Mouse (Mus musculus) neural tube, postnatal 0 days (tissue): ENCODE results near the gene Vps72. TPM values are rescaled to one million over a fixed set of nuclear protein-coding genes. Genes with fewer than 3 reads are reported as not detected.

Experiments used
- microRNA-seq: library from miRNA; unstranded; fragments of <30 nt; microRNA quantifications from one replicate; pipeline ENCODE4, GENCODE M21; 2016
- polyA plus RNA-seq: library from polyadenylated mRNA; unstranded; fragments of >200 nt; fragmentation: Nextera tagmentation; extraction: Ambion mirVana; gene quantifications from 2 replicates; pipeline ENCODE4 v1.2.1, GENCODE M21; 2015

The Vps72 gene
- polyA plus RNA-seq: 89.2 and 101 TPM in 2 replicates

GRCm38 (mm10) chr3:95110911-95111726 is at the start of gene Vps72:
Gene Vps72, plus strand, starts transcription at chr3:95111022.

GRCm38 (mm10) chr3:95106338-95107117 is 4.3 kb upstream of the Vps72 start, which contains the start of gene Pip5k1a:
Gene Pip5k1a, minus strand, starts transcription at chr3:95106930.

DNA sequence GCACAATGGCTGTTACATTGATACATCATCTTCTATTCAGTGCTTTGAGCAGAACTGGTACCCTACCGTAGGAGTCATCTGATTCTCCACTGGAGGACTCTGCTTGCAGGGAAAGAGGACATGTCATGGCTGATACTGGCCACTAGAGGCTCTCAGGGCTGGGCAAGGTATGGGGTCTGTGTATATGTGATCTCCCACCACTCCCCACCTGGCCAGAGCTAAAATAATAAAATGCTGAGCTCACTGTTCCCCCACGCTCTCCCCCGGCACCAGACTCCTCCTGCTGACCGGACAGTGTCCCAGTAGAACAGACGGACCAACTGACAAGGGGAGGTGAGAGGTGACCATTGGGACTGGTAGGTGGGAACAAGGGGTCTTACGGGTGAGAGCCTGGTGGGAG is 13.4 kb downstream of the Vps72 start, which contains the start of gene Tmod4:
Gene Tmod4, plus strand, starts transcription at position 231 of the 400 bp plus-strand sequence.

DNA sequence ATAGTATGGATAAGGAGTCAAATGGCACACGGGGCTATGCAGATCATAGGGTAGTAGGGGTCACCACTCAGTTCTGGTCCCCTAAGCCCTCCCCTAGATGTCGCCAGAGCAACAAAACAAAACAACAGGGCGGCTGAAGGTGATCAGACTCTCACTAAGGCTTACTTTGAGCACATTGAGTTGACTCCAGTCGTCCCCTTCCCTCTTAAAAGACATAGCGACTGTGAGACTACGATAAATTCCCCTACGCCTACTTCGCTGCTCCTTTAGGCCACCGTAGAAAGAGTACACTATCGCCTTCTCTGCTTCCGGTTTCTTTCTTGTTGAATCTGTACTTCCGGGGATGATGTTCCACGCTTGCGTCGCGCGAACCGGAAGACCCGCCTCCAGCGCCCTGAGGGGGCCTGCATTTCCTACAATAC is 22.9 kb downstream of the Vps72 start, which contains the start of the genes Scnm1 and Lysmd1:
Gene Scnm1, minus strand, starts transcription at position 332 of the 422 bp plus-strand sequence.
Gene Lysmd1, plus strand, starts transcription at position 409 of the 422 bp plus-strand sequence.

DNA sequence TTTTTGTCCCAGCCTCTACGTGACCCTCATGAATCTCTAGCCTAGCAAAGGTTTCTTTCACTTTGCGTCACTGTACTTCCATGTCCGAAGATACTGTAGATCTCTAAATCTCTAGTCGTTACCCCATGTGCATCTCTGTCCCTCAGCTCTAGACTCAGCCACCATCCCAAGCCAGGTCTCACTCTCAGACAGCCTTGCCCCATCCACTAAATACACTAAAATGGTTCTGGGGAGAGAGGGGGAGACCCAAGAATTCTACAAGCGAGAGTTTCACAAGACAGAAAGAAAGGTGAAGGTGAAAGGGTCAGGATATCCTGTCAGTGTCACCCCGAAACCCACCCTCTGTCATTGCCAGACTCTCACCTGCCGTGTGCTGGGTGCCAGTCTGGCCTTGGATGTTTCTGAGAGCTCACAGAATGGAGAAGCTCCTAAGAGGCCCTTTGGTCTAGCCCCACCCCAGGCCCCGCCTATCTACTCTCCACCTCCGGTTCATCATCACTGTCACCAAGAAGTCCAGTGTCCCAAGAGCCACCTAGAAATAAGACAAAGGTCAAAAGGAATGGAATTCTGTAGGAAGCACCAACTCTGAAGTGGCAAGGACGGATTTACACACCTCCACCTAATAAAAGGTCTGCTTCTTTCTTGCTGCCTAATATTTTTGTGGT is 31.3 kb downstream of the Vps72 start, which contains the start of gene Tnfaip8l2:
Gene Tnfaip8l2, minus strand, starts transcription at position 409 of the 665 bp plus-strand sequence.

DNA sequence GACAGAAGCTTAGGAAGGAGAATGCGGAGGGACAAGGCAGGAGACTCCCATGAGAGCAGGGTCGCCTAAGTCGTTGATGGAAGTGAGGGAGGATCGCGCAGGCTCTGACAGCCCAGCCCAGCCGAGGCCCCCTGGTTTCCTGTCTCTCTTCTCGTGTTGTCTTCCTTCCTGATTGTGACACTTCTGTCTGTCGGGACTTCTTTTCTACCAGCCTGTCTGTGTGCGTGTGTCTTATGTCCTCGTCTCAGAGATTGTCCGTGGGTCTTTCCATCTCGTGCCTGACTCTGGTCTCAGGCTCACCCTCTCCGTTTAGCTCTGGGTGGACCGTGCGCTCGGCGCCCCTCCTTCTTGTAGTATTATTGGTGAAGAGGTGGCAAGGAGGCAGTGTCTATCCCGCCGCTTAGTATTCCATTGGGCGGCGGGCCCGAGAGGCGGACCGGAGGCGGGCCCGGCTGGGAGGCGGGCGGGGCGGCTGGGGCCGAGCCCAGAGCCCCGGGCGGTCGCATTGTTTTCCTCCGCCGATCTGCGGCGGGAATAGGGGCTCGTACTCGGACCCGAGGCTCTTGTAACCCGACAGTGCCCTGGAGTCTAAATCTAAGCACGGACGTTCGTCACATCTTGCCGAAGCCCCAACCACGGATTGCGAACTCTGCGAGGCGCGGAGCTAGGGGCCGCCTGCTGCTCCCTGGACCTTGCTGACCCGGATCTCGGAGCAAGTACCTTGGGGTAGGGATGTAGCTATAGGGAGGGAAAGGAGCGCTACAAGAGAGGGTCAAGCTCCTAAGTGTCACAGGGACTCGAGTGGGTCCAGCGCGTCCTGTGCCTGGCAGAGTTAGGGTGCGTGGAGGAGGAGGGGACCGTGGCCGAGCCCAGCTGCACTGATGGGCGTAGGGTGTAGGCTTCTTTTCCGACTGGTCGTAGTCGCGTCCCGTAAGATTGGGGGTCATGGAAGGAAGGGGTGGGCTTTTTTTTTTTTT is 49.5 kb downstream of the Vps72 start, which contains the start of gene Sema6c:
Gene Sema6c, plus strand, starts transcription at position 471 of the 977 bp plus-strand sequence.

Small RNA genes within 50 kb of the gene (microRNA-seq; reads per million reads assigned to microRNA genes)
- not detected for gene Mir8099-1

Other genes with a start within 250 kb of the Vps72 start
- gene Psmb4, start 224.1 kb upstream of the Vps72 start, polyA plus RNA-seq: 352 and 413 TPM in 2 replicates
- 22.5 and 24.6 TPM in 2 replicates for gene Selenbp1, start 178.0 kb upstream of the Vps72 start, polyA plus RNA-seq
- 6.8 and 7.1 TPM in 2 replicates for gene Rfx5, start 156.9 kb upstream of the Vps72 start, polyA plus RNA-seq
- 15.1 and 17.7 TPM in 2 replicates for gene Pi4kb, start 136.3 kb upstream of the Vps72 start, polyA plus RNA-seq
- 13.1 and 15.2 TPM in 2 replicates for gene Zfp687, start 95.6 kb upstream of the Vps72 start, polyA plus RNA-seq
- gene Psmd4, start 68.4 kb upstream of the Vps72 start, polyA plus RNA-seq: 248 and 269 TPM in 2 replicates
- 10.7 and 10.9 TPM in 2 replicates for gene Pip5k1a, start 4.1 kb upstream of the Vps72 start, polyA plus RNA-seq
- 0.50 and 0.79 TPM in 2 replicates for gene Tmod4, start 13.5 kb downstream of the Vps72 start, polyA plus RNA-seq
- gene Scnm1, start 23.0 kb downstream of the Vps72 start, polyA plus RNA-seq: 78.6 and 80.8 TPM in 2 replicates
- gene Lysmd1, start 23.1 kb downstream of the Vps72 start, polyA plus RNA-seq: 41.0 and 41.2 TPM in 2 replicates
- gene Tnfaip8l2, start 31.3 kb downstream of the Vps72 start, polyA plus RNA-seq: 4.7 and 4.8 TPM in 2 replicates
- gene Sema6c, start 49.4 kb downstream of the Vps72 start, polyA plus RNA-seq: 14.0 and 15.0 TPM in 2 replicates
- 2.5 and 2.6 TPM in 2 replicates for gene Gabpb2, start 106.9 kb downstream of the Vps72 start, polyA plus RNA-seq
- gene Cdc42se1, start 117.7 kb downstream of the Vps72 start, polyA plus RNA-seq: 53.0 and 55.2 TPM in 2 replicates
- gene Mllt11, start 121.1 kb downstream of the Vps72 start, polyA plus RNA-seq: 348 and 378 TPM in 2 replicates
- gene Gm128, start 130.6 kb downstream of the Vps72 start, polyA plus RNA-seq: 0.22 TPM in 1 of 2 replicates, not detected in the other
- not detected in 2 replicates for gene Bnipl, start 140.2 kb downstream of the Vps72 start, polyA plus RNA-seq
- gene Mindy1, start 170.3 kb downstream of the Vps72 start, polyA plus RNA-seq: 31.0 and 32.1 TPM in 2 replicates
- gene Prune1, start 171.1 kb downstream of the Vps72 start, polyA plus RNA-seq: 47.1 and 55.4 TPM in 2 replicates
- gene Anxa9, start 196.2 kb downstream of the Vps72 start, polyA plus RNA-seq: 0.28 TPM in 2 replicates
- gene Cers2, start 203.8 kb downstream of the Vps72 start, polyA plus RNA-seq: 84.8 and 88.4 TPM in 2 replicates
- 22.5 and 24.6 TPM in 2 replicates for gene Setdb1, start 246.2 kb downstream of the Vps72 start, polyA plus RNA-seq